Mouse (Mus musculus): ENCODE data around the gene Umad1. TPM values are rescaled to one million over a fixed set of nuclear protein-coding genes. Genes with fewer than 3 reads are reported as not detected.

The Umad1 gene
- polyA plus RNA-seq, 1 experiment from 2014 or later, result 60.0 TPM

DNA sequence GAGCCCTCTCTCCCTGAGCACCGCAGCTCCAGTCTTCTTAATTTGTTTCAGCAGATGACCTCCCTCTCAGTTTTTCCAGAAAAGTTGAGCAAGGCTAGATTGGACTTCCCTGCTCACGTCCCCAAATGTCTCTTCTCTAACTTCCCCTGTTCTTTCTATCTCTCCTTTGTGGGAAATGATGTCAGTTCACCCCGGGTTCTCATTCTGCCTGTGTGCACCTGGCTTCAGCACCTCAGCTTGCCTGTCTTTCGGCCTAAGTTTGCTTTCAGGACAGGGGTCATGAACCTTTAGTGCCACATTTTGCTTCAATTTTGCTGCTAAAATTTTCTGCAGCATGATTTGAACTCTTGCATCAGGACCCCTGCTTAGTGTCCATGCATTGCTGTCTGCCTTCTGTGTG lies 95.8 kb downstream of the Umad1 start:
- Histone ChIP-seq H3K4me3 (ENCODE audit: low read depth, low read length) (no peak overlapping the region), H3K4me1 (ENCODE audit: control insufficient read depth, insufficient read depth, low read length) (peaks cover 18% of the 10 kb centered on the region), H3K9me3 (ENCODE audit: control insufficient read depth, low read length) (no peaks in the 10 kb centered on the region), H3K4me2 (ENCODE audit: low read depth, low read length) (no peak overlapping the region), H3K27me3 (ENCODE audit: control insufficient read depth, insufficient read depth, low read length) (no peaks in the 10 kb centered on the region), H3K27ac (ENCODE audit: low read depth, low read length) (no peak overlapping the region), H3K36me3 (ENCODE audit: control insufficient read depth, insufficient read depth, low read length) (no peaks in the 10 kb centered on the region), H3K9ac (replicated peaks; ENCODE audit: low read depth, low read length) (no peak overlapping the region)
- 84% methylated on average over 4 of the region's 4 CpGs for WGBS
- no peak for ATAC-seq (ENCODE audit: low read depth)

DNA sequence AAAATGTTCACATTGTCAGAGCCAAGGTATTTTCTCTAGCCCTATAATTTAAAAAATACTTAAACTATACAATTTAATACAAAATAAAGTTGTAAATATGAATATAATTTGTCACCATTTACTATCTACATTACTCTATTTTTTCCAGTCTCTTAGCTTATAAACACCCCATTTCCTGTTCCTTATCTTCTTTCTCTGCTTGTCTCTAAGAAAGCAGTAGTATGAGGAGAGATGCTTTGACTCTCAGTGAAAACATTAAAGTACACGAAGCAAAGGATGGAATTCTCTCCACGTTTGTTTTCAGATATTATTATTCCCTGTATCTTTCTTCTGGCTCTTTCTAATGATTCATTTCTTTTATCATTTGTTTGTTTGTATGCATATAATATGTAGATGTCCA lies 99.1 kb downstream of the Umad1 start:
- Histone ChIP-seq H3K9ac (replicated peaks; ENCODE audit: low read depth, low read length) (no peak overlapping the region), H3K27ac (ENCODE audit: low read depth, low read length) (no peak overlapping the region), H3K4me3 (ENCODE audit: low read depth, low read length) (no peak overlapping the region), H3K36me3 (ENCODE audit: control insufficient read depth, insufficient read depth, low read length) (no peaks in the 10 kb centered on the region), H3K4me2 (ENCODE audit: low read depth, low read length) (no peak overlapping the region), H3K27me3 (ENCODE audit: control insufficient read depth, insufficient read depth, low read length) (no peaks in the 10 kb centered on the region), H3K9me3 (ENCODE audit: control insufficient read depth, low read length) (no peaks in the 10 kb centered on the region), H3K4me1 (ENCODE audit: control insufficient read depth, insufficient read depth, low read length) (peaks cover 8% of the 10 kb centered on the region)
- no peak for ATAC-seq (ENCODE audit: low read depth)
- 82% methylated on average over 2 of the region's 2 CpGs for WGBS

DNA sequence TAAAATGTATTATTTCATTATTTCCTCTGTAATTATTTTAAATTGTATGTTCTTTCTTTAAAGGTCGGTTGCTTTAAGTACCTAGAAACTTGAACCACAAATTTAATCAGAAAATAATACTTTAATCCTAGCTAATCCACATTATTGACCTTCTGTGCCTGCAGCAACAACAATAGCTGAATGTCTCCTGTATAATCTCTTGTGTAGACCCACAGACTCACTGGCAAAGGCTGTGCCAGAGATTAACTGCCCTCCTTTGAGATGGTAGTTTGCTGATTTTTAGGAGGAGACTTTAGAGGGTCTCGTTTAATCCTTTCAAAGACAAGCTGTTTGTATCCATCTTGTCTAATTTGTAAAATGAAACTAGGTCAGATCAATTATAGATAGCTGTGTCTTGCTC lies 99.7 kb downstream of the Umad1 start:
- Histone ChIP-seq H3K4me2 (ENCODE audit: low read depth, low read length) (no peak overlapping the region), H3K4me1 (ENCODE audit: control insufficient read depth, insufficient read depth, low read length) (peaks cover 3% of the 10 kb centered on the region; the same call in 1 of the 2 replicates), H3K9ac (replicated peaks; ENCODE audit: low read depth, low read length) (no peak overlapping the region), H3K27ac (ENCODE audit: low read depth, low read length) (no peak overlapping the region), H3K9me3 (ENCODE audit: control insufficient read depth, low read length) (no peaks in the 10 kb centered on the region), H3K27me3 (ENCODE audit: control insufficient read depth, insufficient read depth, low read length) (no peaks in the 10 kb centered on the region), H3K4me3 (ENCODE audit: low read depth, low read length) (no peak overlapping the region), H3K36me3 (ENCODE audit: control insufficient read depth, insufficient read depth, low read length) (no peaks in the 10 kb centered on the region)
- no peak for ATAC-seq (ENCODE audit: low read depth)
- 57% methylated on average over 2 of the region's 2 CpGs for WGBS

DNA sequence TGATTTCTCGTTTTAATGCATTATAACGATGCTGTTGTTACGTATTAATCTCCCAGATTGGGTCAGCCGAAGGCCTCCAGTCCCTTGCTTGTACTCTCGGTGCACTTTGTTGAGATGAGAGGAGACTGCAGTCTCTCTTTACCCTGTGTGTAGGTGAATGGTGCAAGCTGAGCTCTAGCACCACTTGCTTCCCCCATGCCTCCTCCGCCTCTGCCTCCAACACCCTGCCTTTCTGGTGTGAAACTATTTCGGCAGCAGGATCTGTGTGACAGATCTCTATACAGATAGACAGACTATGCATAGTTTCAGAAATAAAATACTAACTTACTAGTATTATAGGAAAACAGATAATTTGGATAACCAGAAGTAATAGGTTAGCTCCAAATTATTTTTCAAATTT lies 101.7 kb downstream of the Umad1 start:
- H3K9ac ChIP-seq (replicated peaks; ENCODE audit: low read depth, low read length), result no peak overlapping the region
- whole genome bisulfite sequencing, result 90% methylated on average over 7 of the region's 7 CpGs
- H3K27me3 ChIP-seq (ENCODE audit: control insufficient read depth, insufficient read depth, low read length), result no peaks in the 10 kb centered on the region
- H3K4me2 ChIP-seq (ENCODE audit: low read depth, low read length), result no peak overlapping the region
- ATAC-seq (ENCODE audit: low read depth), result no peak
- no peak overlapping the region for H3K27ac ChIP-seq (ENCODE audit: low read depth, low read length)
- no peaks in the 10 kb centered on the region for H3K9me3 ChIP-seq (ENCODE audit: control insufficient read depth, low read length)
- H3K4me1 ChIP-seq (ENCODE audit: control insufficient read depth, insufficient read depth, low read length), result peaks cover 4% of the 10 kb centered on the region; the same call in 1 of the 2 replicates
- no peak overlapping the region for H3K4me3 ChIP-seq (ENCODE audit: low read depth, low read length)
- H3K36me3 ChIP-seq (ENCODE audit: control insufficient read depth, insufficient read depth, low read length), result no peaks in the 10 kb centered on the region

DNA sequence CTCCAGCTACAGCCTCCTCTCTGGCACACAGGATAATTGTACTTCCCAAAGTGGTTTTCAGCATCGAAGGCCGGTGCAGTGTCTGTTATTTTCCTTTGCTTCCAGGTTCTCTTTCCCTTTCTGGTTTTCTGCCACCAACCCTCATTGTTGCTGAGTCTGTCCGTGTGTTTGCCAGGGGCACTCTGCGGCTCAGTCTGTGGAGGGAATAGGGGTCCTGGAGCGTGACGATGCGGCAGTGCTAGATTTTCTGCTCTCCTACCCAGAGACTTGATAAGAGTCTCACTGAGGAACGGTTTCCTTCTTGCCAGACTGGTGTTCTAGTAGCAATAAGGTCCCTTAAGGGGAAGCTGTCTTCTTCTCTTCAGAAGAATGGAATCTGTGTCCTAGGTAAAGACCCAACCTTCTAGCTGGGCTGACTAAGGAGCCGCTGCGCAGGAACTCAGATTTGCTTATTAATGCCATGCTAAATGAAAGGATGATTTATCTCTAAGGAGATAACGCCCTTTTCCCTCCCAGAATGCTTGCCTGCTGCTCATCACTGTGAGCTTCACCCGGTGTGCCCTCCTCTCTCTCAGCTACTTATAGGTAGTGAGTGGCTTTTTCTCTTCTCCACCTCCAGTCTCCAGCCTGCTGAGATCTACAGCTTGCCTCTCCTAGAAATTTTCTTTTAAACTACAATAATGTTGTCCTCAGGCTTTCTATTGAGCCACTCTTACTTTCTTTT lies 105.1 kb downstream of the Umad1 start:
- WGBS, result 66% methylated on average over 12 of the region's 12 CpGs
- no peaks in the 10 kb centered on the region for H3K9me3 ChIP-seq (ENCODE audit: control insufficient read depth, low read length)
- H3K27ac ChIP-seq (ENCODE audit: low read depth, low read length), result no peak overlapping the region
- no peak overlapping the region for H3K4me2 ChIP-seq (ENCODE audit: low read depth, low read length)
- H3K27me3 ChIP-seq (ENCODE audit: control insufficient read depth, insufficient read depth, low read length), result no peaks in the 10 kb centered on the region
- peaks cover 4% of the 10 kb centered on the region; the same call in 1 of the 2 replicates for H3K4me1 ChIP-seq (ENCODE audit: control insufficient read depth, insufficient read depth, low read length)
- no peak for ATAC-seq (ENCODE audit: low read depth)
- no peak overlapping the region for H3K9ac ChIP-seq (replicated peaks; ENCODE audit: low read depth, low read length)
- no peak overlapping the region for H3K4me3 ChIP-seq (ENCODE audit: low read depth, low read length)
- H3K36me3 ChIP-seq (ENCODE audit: control insufficient read depth, insufficient read depth, low read length), result no peaks in the 10 kb centered on the region

DNA sequence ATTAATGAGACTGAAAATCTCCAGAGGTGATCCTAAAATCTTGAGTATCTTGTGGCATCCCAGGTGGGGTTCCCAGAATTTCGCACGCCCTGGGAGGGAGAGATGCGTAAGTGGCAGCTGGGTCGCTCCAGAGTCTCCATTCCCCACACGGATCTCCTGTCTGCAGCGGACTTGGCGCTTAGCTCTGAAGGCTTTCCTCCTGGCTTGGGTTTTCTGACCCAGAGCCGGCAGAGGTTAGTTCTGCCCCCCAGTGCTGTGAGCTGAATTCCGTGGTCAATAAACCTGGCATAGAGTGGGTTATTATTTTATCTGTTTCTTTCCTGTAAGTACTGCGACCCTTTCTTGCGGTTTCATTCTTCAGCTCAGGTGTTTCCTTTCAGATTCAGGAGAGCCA lies 105.7 kb downstream of the Umad1 start:
- 91% methylated on average over 11 of the region's 11 CpGs for WGBS
- no peak overlapping the region for H3K4me2 ChIP-seq (ENCODE audit: low read depth, low read length)
- H3K9me3 ChIP-seq (ENCODE audit: control insufficient read depth, low read length), result no peaks in the 10 kb centered on the region
- no peak for ATAC-seq (ENCODE audit: low read depth)
- H3K4me1 ChIP-seq (ENCODE audit: control insufficient read depth, insufficient read depth, low read length), result peaks cover 4% of the 10 kb centered on the region; the same call in 1 of the 2 replicates
- no peak overlapping the region for H3K4me3 ChIP-seq (ENCODE audit: low read depth, low read length)
- no peaks in the 10 kb centered on the region for H3K27me3 ChIP-seq (ENCODE audit: control insufficient read depth, insufficient read depth, low read length)
- H3K9ac ChIP-seq (replicated peaks; ENCODE audit: low read depth, low read length), result no peak overlapping the region
- no peak overlapping the region for H3K27ac ChIP-seq (ENCODE audit: low read depth, low read length)
- H3K36me3 ChIP-seq (ENCODE audit: control insufficient read depth, insufficient read depth, low read length), result no peaks in the 10 kb centered on the region

DNA sequence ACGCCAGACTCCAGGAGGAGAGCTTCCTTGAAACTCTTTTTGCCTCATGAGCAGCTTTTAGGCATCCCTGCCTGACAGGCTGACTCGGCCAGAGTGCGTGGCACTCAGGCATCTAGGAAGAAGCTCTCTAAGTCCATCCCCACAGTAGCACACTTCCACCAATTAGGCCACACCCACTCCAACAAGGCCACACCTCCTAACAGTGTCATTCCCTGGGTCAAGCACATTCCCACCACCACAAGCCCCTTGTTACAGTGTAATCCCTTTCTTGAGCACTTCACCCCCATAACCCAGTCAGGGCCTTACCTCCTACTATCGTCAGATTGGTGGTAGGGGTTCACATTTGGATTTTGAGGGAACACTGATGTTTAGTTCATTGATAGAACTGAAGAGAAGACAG lies 108.6 kb downstream of the Umad1 start:
- no peak overlapping the region for H3K4me2 ChIP-seq (ENCODE audit: low read depth, low read length)
- 94% methylated on average over 4 of the region's 4 CpGs for WGBS
- no peak overlapping the region for H3K4me3 ChIP-seq (ENCODE audit: low read depth, low read length)
- no peak for ATAC-seq (ENCODE audit: low read depth)
- H3K27ac ChIP-seq (ENCODE audit: low read depth, low read length), result no peak overlapping the region
- peaks cover 4% of the 10 kb centered on the region; the same call in 1 of the 2 replicates for H3K4me1 ChIP-seq (ENCODE audit: control insufficient read depth, insufficient read depth, low read length)
- no peaks in the 10 kb centered on the region for H3K36me3 ChIP-seq (ENCODE audit: control insufficient read depth, insufficient read depth, low read length)
- H3K9me3 ChIP-seq (ENCODE audit: control insufficient read depth, low read length), result no peaks in the 10 kb centered on the region
- H3K27me3 ChIP-seq (ENCODE audit: control insufficient read depth, insufficient read depth, low read length), result no peaks in the 10 kb centered on the region
- H3K9ac ChIP-seq (replicated peaks; ENCODE audit: low read depth, low read length), result no peak overlapping the region

DNA sequence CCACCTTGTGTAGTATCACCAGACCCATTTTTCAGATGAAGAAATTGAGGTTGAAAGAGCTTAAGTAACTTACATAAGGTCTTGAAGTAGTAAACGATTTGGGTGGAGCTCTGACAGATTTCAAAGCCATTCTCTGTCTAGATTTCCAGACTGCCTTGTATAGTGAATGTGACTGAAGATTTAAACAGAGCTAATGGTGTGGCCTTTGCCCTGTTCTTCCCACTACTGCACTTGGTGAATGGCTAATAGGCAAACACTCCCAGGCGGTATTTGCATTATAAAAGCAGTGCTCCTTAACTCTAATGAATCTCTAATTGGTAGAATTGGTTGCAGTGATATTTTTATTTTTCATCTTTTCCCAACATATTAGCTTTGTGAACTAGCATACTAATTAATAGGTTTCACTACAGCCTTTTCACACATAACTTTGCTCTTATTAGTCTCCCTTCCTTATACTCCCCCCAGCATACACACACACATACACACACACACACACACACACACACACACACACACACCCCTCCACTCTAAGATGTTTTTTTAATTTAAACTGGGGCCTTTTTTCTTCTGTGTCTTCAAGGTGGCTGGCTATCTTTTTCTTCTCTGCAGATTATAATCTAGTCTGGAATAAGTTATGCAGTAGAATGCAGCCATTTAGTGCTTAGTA lies 109.2 kb downstream of the Umad1 start:
- no peak; the same call in 1 of the 2 replicates for ATAC-seq (ENCODE audit: low read depth)
- H3K9ac ChIP-seq (replicated peaks; ENCODE audit: low read depth, low read length), result no peak overlapping the region
- 33% methylated on average over 2 of the region's 2 CpGs for WGBS

DNA sequence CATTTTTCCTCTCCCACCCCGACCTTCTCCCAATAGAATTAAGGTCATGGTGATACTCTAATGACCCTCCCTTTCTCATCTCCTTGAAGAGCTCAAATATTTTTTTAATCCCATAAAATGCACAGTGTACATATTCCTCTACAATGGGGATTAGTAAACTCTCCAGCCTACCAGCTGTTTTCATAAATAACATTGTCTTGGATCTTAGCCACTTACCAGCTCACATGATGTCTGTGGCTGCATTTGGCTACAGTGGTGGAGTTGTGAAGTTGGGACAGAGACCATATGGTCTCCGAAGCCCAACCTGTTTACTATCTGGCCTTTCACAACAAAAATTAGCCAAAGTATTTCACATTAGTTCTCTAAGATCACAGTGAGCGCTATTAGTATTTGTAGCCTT lies 111.5 kb downstream of the Umad1 start:
- whole genome bisulfite sequencing, result 84% methylated on average over 3 of the region's 3 CpGs
- no peaks in the 10 kb centered on the region for H3K27me3 ChIP-seq (ENCODE audit: control insufficient read depth, insufficient read depth, low read length)
- no peak for ATAC-seq (ENCODE audit: low read depth)
- no peaks in the 10 kb centered on the region for H3K4me1 ChIP-seq (ENCODE audit: control insufficient read depth, insufficient read depth, low read length)
- no peak overlapping the region for H3K4me3 ChIP-seq (ENCODE audit: low read depth, low read length)
- H3K9ac ChIP-seq (replicated peaks; ENCODE audit: low read depth, low read length), result no peak overlapping the region
- H3K4me2 ChIP-seq (ENCODE audit: low read depth, low read length), result no peak overlapping the region
- no peaks in the 10 kb centered on the region for H3K36me3 ChIP-seq (ENCODE audit: control insufficient read depth, insufficient read depth, low read length)
- H3K9me3 ChIP-seq (ENCODE audit: control insufficient read depth, low read length), result no peaks in the 10 kb centered on the region
- no peak overlapping the region for H3K27ac ChIP-seq (ENCODE audit: low read depth, low read length)

More for the DNA sequence above, 109.2 kb downstream of the Umad1 start:
- H3K4me3 ChIP-seq (ENCODE audit: low read depth, low read length), result no peak overlapping the region
- no peaks in the 10 kb centered on the region for H3K27me3 ChIP-seq (ENCODE audit: control insufficient read depth, insufficient read depth, low read length)
- no peaks in the 10 kb centered on the region for H3K36me3 ChIP-seq (ENCODE audit: control insufficient read depth, insufficient read depth, low read length)
- no peak overlapping the region for H3K27ac ChIP-seq (ENCODE audit: low read depth, low read length)
- H3K4me1 ChIP-seq (ENCODE audit: control insufficient read depth, insufficient read depth, low read length), result peaks cover 4% of the 10 kb centered on the region; the same call in 1 of the 2 replicates
- no peak overlapping the region for H3K4me2 ChIP-seq (ENCODE audit: low read depth, low read length)
- H3K9me3 ChIP-seq (ENCODE audit: control insufficient read depth, low read length), result no peaks in the 10 kb centered on the region

All from neural tube, embryonic 14.5 days (tissue).